Mouse (Mus musculus): ENCODE data around the gene Ttc16.

GRCm38 (mm10) chr2:32788581-32788980, 13.1 kb upstream of the Ttc16 start:
- TF ChIP-seq E2F4 (IDR thresholded peaks at IDR 0.05; ENCODE audit: insufficient read depth) = no peak
- no peak for TF ChIP-seq POLR2A (IDR thresholded peaks at IDR 0.05; ENCODE audit: insufficient read length, low read depth)
- TF ChIP-seq USF1 (IDR thresholded peaks at IDR 0.05; ENCODE audit: low read depth) = no peak
- TF ChIP-seq CEBPB (IDR thresholded peaks at IDR 0.05; ENCODE audit: insufficient read depth, poor library complexity, severe bottlenecking) = no peak
- TF ChIP-seq MYOG (IDR thresholded peaks at IDR 0.05; ENCODE audit: control insufficient read depth in 1 of 3, insufficient read depth in 1 of 3, insufficient read length in 2 of 3, low read depth in 2 of 3) = no peak
- TF ChIP-seq MYOD1 (IDR thresholded peaks at IDR 0.05; ENCODE audit: control insufficient read depth in 1 of 3, insufficient read length in 2 of 3, low read depth in 2 of 3) = no peak
- no peak for TF ChIP-seq TCF12 (IDR thresholded peaks at IDR 0.05; ENCODE audit: insufficient read depth, poor library complexity, severe bottlenecking)
- TF ChIP-seq MAX (IDR thresholded peaks at IDR 0.05; ENCODE audit: low read depth) = no peak
- no peak for TF ChIP-seq TCF3 (IDR thresholded peaks at IDR 0.05; ENCODE audit: insufficient read length, low read depth)
- no peak for TF ChIP-seq SRF (IDR thresholded peaks at IDR 0.05; ENCODE audit: control insufficient read depth, insufficient read length, low read depth)
